Mouse (Mus musculus): ENCODE measurements around the gene Mamdc4. TPM values are rescaled to one million over a fixed set of nuclear protein-coding genes. Genes with fewer than 3 reads are reported as not detected.
"Not testable (repeated sequence)": the region's sequence is repeated elsewhere in the genome, so short reads cannot be mapped to it uniquely, and the experiment has no call there.

Gene Mamdc4
- polyA plus RNA-seq, 1 experiment = 9.7 TPM

- TF ChIP-seq POLR2A (IDR thresholded peaks at IDR 0.05; ENCODE audit: borderline replicate concordance, control insufficient read depth, low read depth, low read length) (no peak), CTCF (IDR thresholded peaks at IDR 0.05; ENCODE audit: control insufficient read depth, insufficient read depth, low read length) (no peak)
These were observed 12.7 kb downstream of the Mamdc4 start for GRCm38 (mm10) chr2:25561946-25562345.

GRCm38 (mm10) chr2:25560551-25560950 is 14.1 kb downstream of the Mamdc4 start:
- H3K4me1 ChIP-seq (ENCODE audit: control insufficient read depth, insufficient read depth, low read length) = peaks cover 1% of the 10 kb centered on the region; the same call in 1 of the 2 replicates
- H3K27ac ChIP-seq (ENCODE audit: control insufficient read depth, insufficient read depth, low read depth, low read length, poor library complexity) = no peak overlapping the region
- H3K4me3 ChIP-seq (replicated peaks; ENCODE audit: control insufficient read depth, low read depth, low read length) = no peak overlapping the region
- TF ChIP-seq CTCF (IDR thresholded peaks at IDR 0.05; ENCODE audit: control insufficient read depth, insufficient read depth, low read length) (no peak), POLR2A (IDR thresholded peaks at IDR 0.05; ENCODE audit: borderline replicate concordance, control insufficient read depth, low read depth, low read length) (no peak)
- WGBS = 93% methylated on average over 8 of the region's 8 CpGs

More at GRCm38 (mm10) chr2:25561946-25562345, 12.7 kb downstream of the Mamdc4 start:
- Histone ChIP-seq H3K4me1 (ENCODE audit: control insufficient read depth, insufficient read depth, low read length) (peaks cover 1% of the 10 kb centered on the region; the same call in 1 of the 2 replicates), H3K4me3 (replicated peaks; ENCODE audit: control insufficient read depth, low read depth, low read length) (no peak overlapping the region), H3K27ac (ENCODE audit: control insufficient read depth, insufficient read depth, low read depth, low read length, poor library complexity) (no peak overlapping the region; the same call in 1 of the 2 replicates)
- WGBS = 91% methylated on average over 9 of the region's 9 CpGs

- H3K4me1 ChIP-seq (ENCODE audit: control insufficient read depth, insufficient read depth, low read length) = peaks cover 1% of the 10 kb centered on the region; the same call in 1 of the 2 replicates
- TF ChIP-seq CTCF (IDR thresholded peaks at IDR 0.05; ENCODE audit: control insufficient read depth, insufficient read depth, low read length) = no peak
- no peak for TF ChIP-seq POLR2A (IDR thresholded peaks at IDR 0.05; ENCODE audit: borderline replicate concordance, control insufficient read depth, low read depth, low read length)
- no peak overlapping the region for H3K4me3 ChIP-seq (replicated peaks; ENCODE audit: control insufficient read depth, low read depth, low read length)
- WGBS = 82% methylated on average over 6 of the region's 6 CpGs
- no peak overlapping the region for H3K27ac ChIP-seq (ENCODE audit: control insufficient read depth, insufficient read depth, low read depth, low read length, poor library complexity)
These were observed 15.9 kb downstream of the Mamdc4 start for GRCm38 (mm10) chr2:25558774-25559173.

DNA sequence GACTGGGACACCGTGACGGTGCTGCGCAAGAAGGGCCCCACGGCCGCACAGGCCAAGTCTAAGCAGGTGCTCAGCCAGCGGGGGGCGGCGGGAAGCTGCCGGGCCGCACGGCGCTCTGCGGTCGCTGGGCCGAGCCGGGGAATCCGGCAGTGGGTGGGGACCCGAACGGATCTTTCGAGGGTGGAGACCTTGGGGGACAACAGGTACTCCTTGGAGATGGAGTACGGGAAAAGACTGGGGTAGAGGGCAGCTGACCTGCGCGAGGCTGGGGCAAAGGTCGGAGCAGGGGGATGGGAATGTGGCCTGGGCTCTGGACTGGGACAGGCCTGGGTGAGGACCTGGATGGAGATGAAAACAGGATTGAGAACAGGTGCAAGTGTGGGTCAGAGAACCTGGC is 16.7 kb downstream of the Mamdc4 start:
- Histone ChIP-seq H3K27ac (ENCODE audit: control insufficient read depth, insufficient read depth, low read depth, low read length, poor library complexity) (peak overlapping the region; percentile 77), H3K4me3 (replicated peaks; ENCODE audit: control insufficient read depth, low read depth, low read length) (peak overlapping the region; percentile 95), H3K4me1 (ENCODE audit: control insufficient read depth, insufficient read depth, low read length) (peaks cover 1% of the 10 kb centered on the region; the same call in 1 of the 2 replicates)
- WGBS = 1% methylated on average over 24 of the region's 24 CpGs
- TF ChIP-seq CTCF (IDR thresholded peaks at IDR 0.05; ENCODE audit: control insufficient read depth, insufficient read depth, low read length) (no peak), POLR2A (IDR thresholded peaks at IDR 0.05; ENCODE audit: borderline replicate concordance, control insufficient read depth, low read depth, low read length) (no peak)

DNA sequence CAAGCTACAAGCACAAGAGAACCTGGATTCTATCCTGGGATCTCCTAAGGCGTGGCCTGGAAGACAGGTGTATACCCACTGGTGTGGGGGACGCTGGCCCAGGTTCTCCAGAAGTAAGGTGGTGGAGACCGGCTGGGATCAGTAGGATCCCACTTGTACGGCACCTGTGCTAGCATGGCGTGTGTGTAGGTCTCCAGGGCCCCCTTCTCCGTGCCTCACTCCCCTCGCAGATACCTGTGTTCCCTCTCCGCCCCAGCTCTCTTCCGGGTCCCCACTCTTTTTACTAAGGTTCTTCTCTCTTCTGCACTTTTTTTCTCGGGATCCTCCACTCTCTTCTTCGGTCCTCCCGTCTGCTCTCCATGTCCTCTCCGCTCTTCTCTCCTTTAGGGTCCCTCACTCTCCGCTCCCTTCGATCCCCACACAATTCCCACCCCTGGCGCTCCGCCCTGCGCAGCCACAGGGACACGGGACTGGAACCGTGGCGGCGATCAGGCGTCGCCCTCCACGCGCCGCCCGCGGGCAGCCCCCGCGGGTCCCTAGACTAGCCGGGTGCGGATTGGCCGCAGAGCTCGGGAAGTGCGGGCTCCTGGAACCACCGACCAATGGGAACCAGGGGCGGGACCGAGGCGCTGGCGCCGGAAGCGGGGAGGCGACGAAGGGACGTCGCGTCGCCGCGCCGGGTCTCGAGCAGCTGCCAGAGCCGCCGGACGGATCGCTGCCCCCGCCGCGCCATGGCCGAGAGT is 17.3 kb downstream of the Mamdc4 start, which contains the start of gene Edf1:
TSS of gene Edf1 (plus strand) at position 627 of the 743 bp plus-strand sequence.
- peaks cover 1% of the 10 kb centered on the region; the same call in 1 of the 2 replicates for H3K4me1 ChIP-seq (ENCODE audit: control insufficient read depth, insufficient read depth, low read length)
- TF ChIP-seq POLR2A (IDR thresholded peaks at IDR 0.05; ENCODE audit: borderline replicate concordance, control insufficient read depth, low read depth, low read length) = no peak; the same call in 1 of the 2 replicates
- TF ChIP-seq CTCF (IDR thresholded peaks at IDR 0.05; ENCODE audit: control insufficient read depth, insufficient read depth, low read length) = no peak
- H3K27ac ChIP-seq (ENCODE audit: control insufficient read depth, insufficient read depth, low read depth, low read length, poor library complexity) = peak within 1 kb of the TSS; percentile 77
- under 1% methylated on average over 61 of the region's 61 CpGs for WGBS
- H3K4me3 ChIP-seq (replicated peaks; ENCODE audit: control insufficient read depth, low read depth, low read length) = peak within 1 kb of the TSS; percentile 95

DNA sequence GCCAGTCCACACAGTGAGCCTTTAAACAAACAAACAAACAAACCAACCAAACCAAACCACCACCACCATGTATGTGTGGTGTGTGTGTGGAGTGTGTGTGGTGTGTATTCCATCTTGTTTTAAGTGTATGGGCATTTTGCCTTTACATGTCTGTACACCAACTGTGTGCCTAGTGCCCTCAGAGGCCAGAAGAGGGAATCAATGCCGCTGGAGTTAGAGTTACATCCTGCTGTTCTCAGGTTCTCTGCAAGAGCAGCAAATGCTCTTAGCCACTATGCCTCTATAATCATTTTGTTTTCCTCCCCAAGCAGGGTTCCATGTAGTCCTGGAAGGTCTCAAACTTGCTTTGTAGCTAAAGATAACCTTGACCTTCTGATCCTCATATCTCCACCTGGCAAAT is 18.3 kb downstream of the Mamdc4 start:
- Histone ChIP-seq H3K4me1 (ENCODE audit: control insufficient read depth, insufficient read depth, low read length) (peaks cover 1% of the 10 kb centered on the region; the same call in 1 of the 2 replicates), H3K4me3 (replicated peaks; ENCODE audit: control insufficient read depth, low read depth, low read length) (no peak overlapping the region), H3K27ac (ENCODE audit: control insufficient read depth, insufficient read depth, low read depth, low read length, poor library complexity) (no peak overlapping the region)
- 57% methylated on average over 1 of the region's 1 CpGs for WGBS
- TF ChIP-seq CTCF (IDR thresholded peaks at IDR 0.05; ENCODE audit: control insufficient read depth, insufficient read depth, low read length) (no peak), POLR2A (IDR thresholded peaks at IDR 0.05; ENCODE audit: borderline replicate concordance, control insufficient read depth, low read depth, low read length) (no peak)

DNA sequence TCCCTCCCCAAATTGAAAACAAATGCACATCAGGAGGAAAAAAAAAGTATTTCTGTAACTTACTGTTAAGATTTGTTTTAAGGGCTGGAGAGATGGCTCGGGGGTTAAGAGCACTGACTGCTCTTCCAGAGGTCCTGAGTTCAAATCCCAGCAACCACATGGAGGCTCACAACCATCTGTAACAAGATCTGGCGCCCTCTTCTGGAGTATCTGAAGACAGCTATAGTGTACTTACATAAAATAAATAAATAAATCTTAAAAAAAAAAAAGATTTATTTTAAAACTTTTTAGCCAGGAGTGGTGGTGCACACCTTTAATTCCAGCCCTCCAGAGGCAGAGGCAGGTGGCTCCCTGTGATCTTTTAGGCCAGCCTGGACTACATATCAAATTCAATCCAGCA is 19.2 kb downstream of the Mamdc4 start:
- H3K4me1 ChIP-seq (ENCODE audit: control insufficient read depth, insufficient read depth, low read length); H3K27ac ChIP-seq (ENCODE audit: control insufficient read depth, insufficient read depth, low read depth, low read length, poor library complexity); H3K4me3 ChIP-seq (replicated peaks; ENCODE audit: control insufficient read depth, low read depth, low read length): not testable (repeated sequence)
- 45% methylated on average over 2 of the region's 2 CpGs for WGBS

- 77% methylated on average over 4 of the region's 4 CpGs for WGBS
- not testable (repeated sequence) for H3K4me3 ChIP-seq (replicated peaks; ENCODE audit: control insufficient read depth, low read depth, low read length); H3K27ac ChIP-seq (ENCODE audit: control insufficient read depth, insufficient read depth, low read depth, low read length, poor library complexity); H3K4me1 ChIP-seq (ENCODE audit: control insufficient read depth, insufficient read depth, low read length)
These were observed 21.4 kb downstream of the Mamdc4 start for GRCm38 (mm10) chr2:25553171-25553786.
